Mouse (Mus musculus): ENCODE data around the gene Gapdhs.
"Not testable (repeated sequence)": the region's sequence is repeated elsewhere in the genome, so short reads cannot be mapped to it uniquely, and the experiment has no call there.

Gene Gapdhs

GRCm38 (mm10) chr7:30743617-30744016 lies at the start of gene Gapdhs:
Gapdhs (minus strand) TSS chr7:30743681.
- not testable (repeated sequence) for DNase-seq

- DNase-seq: peak; percentile 5
Measured at GRCm38 (mm10) chr7:30791921-30792320, 48.4 kb upstream of the Gapdhs start.

- no peak for DNase-seq
Measured at GRCm38 (mm10) chr7:30790141-30790540, 46.7 kb upstream of the Gapdhs start.

- DNase-seq: no peak
Measured at GRCm38 (mm10) chr7:30787377-30788022, 44.0 kb upstream of the Gapdhs start, which contains the start of gene Krtdap. Krtdap (plus strand) TSS chr7:30787896.

GRCm38 (mm10) chr7:30785721-30786546 lies 42.5 kb upstream of the Gapdhs start:
- DNase-seq: no peak

- DNase-seq: no peak
Measured at GRCm38 (mm10) chr7:30785154-30785553, 41.7 kb upstream of the Gapdhs start.

- DNase-seq: no peak
Measured at GRCm38 (mm10) chr7:30782658-30783057, 39.2 kb upstream of the Gapdhs start.

GRCm38 (mm10) chr7:30781792-30782191 lies 38.3 kb upstream of the Gapdhs start:
- no peak for DNase-seq

- DNase-seq: no peak
Measured at GRCm38 (mm10) chr7:30777911-30778310, 34.4 kb upstream of the Gapdhs start.

- DNase-seq: no peak
Measured at GRCm38 (mm10) chr7:30777081-30777579, 33.6 kb upstream of the Gapdhs start.

- no peak for DNase-seq
Measured at GRCm38 (mm10) chr7:30776104-30776503, 32.6 kb upstream of the Gapdhs start.

- DNase-seq: no peak
Measured at GRCm38 (mm10) chr7:30769236-30769635, 25.8 kb upstream of the Gapdhs start.

GRCm38 (mm10) chr7:30766408-30766807 lies 22.9 kb upstream of the Gapdhs start:
- DNase-seq: no peak

- DNase-seq: no peak
Measured at GRCm38 (mm10) chr7:30765173-30765572, 21.7 kb upstream of the Gapdhs start.

GRCm38 (mm10) chr7:30763456-30763855 lies 20.0 kb upstream of the Gapdhs start, which contains the start of gene Dmkn:
Dmkn (plus strand) TSS chr7:30763756.
- no peak for DNase-seq

- DNase-seq: no peak
Measured at GRCm38 (mm10) chr7:30761769-30762352, 18.4 kb upstream of the Gapdhs start.

- DNase-seq: peak; percentile 34
Measured at GRCm38 (mm10) chr7:30758853-30759252, 15.4 kb upstream of the Gapdhs start.

GRCm38 (mm10) chr7:30757001-30757400 lies 13.5 kb upstream of the Gapdhs start:
- DNase-seq: no peak

GRCm38 (mm10) chr7:30751086-30751669 lies 7.7 kb upstream of the Gapdhs start, which contains the start of gene Sbsn:
Sbsn (plus strand) TSS chr7:30751471.
- DNase-seq: no peak

- no peak for DNase-seq
Measured at GRCm38 (mm10) chr7:30749824-30750606, 6.5 kb upstream of the Gapdhs start.

- no peak for DNase-seq
Measured at GRCm38 (mm10) chr7:30747525-30748204, 4.2 kb upstream of the Gapdhs start.
